Mouse (Mus musculus): ENCODE data around the gene Upb1.
"Not testable (repeated sequence)": the region's sequence is repeated elsewhere in the genome, so short reads cannot be mapped to it uniquely, and the experiment has no call there.

Gene Upb1

DNA sequence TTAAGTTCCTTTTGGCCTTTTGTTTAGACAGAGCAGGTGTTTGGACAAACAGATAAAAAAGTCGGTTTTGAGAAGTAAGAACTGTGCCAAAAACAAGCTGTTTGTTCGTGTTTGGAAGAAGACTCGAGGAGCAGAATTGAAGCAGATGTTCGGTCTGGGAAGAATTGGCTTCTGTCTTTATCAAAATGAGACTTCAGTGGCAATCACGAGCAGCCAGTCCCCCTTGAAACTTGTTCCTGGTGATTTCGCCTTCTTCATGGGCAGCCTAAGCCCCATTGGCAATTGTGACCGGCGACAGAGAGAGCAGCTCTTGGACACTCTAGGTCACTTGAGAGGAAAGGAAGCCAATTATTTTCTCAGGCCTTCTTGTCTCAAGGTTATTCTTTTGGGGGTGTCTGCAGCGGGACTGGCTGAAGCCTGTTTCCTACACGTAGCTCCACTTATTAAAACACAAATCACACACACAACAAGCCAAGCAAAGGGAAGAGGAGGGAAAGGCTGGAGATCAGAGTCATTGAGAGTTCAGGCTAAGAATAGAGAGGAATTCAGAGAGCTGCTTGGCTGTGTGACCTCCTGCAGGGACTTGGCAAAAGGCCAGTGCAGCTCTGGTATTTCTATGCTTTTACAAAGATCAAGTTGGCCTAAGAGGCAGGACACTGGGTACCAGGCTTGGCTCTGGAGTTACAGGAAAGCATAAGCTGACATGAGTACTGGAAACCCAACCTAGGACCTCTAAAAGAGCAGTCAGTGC, 50.3 kb downstream of the Upb1 start:
- DNase-seq (ENCODE audit: low read depth, low spot score): peak; percentile 44

DNA sequence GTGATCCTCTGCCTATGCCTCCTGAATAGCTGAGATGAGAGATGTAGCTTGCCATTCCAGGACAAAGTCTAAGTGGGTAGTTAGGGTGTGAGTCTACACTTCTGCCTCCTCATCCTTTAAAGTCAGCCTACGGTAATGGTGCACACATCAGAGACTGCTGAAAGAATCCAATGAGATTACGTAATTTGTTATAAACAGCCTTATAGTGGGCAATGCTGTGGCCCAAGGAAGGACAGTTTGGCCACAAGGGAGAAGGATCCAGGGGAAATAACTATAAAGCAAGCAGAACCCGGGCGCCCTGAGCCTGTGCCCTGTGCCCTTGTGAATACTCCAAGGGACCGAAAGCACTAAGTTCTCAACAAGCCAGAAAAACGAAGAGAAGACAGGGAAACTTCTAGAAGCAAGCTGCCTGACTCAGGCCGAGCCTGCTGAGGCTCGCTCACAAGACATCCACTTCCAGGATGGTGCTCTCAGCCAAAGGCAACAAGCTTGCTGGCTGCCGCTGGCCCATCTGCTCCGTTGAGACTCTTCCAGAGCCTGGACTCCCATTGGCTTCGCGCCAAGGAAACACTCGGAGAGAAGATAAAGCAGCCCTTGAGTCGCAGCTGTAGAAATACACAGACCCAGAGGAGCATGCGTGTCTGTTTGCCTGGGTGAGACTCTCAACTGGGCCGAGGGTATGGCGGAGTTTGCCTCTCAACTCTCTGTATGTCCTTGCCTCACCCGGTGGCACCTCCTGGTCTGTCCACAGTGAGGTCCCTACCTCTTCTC, 55.3 kb downstream of the Upb1 start:
- not testable (repeated sequence) for DNase-seq (ENCODE audit: low read depth, low spot score)

DNA sequence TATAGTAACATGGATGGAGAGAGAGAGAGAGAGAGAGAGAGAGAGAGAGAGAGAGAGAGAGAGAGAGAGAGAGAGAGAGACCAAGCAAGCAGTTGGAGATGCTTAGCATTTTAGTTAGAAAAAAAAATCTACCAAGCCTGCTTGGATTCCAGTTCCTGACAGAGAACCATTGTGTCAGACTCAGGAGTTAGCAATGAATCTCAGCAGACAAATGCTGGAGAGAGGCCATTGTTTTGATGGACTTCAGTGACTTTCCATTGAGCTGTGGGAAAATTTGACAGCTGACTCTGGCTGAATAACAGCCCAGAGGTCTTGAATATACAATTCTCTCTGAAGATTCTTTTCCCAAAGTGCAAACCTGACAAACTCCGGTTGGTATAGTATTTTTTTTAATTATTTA, 56.9 kb downstream of the Upb1 start:
- no peak for DNase-seq (ENCODE audit: low read depth, low spot score)

DNA sequence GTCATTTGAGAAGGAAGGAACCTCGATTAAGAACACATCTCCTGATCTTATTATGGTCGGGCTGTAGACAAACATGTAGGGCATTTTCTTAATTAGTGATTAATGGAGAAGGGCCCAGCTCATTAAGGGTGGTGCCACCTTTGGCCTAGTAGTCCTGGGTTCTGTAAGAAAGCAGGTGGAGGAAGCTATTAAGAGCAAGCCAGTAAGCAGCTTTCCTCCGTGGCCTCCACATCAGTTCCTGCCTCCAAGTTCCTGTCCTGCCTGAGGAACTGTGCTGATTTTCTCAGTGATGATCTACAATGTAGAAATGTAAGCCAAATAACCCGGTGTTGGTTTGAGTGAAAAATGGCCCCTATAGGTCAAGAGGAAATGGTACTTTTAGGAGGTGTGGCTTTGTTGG, 57.4 kb downstream of the Upb1 start:
- DNase-seq (ENCODE audit: low read depth, low spot score): no peak

DNA sequence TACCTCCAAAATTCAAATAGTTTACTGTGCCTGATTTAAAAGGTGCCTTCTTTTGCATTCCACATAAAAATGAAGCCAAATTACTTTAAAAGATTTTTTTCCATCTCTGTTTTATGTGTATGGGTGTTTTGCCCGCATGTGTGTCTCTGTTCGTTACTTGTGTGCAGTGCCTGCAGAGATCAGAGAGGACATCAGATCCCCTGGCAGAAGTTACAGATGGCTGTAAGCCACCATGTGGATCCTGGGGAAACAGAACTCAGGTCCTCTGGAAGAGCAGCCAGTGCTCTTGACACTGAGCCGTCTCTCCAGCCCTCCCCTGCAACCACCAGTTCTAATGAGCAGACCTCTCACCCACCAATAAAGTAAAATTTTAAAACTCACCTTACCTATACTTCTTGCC, 61.8 kb downstream of the Upb1 start:
- DNase-seq (ENCODE audit: low read depth, low spot score): no peak

DNA sequence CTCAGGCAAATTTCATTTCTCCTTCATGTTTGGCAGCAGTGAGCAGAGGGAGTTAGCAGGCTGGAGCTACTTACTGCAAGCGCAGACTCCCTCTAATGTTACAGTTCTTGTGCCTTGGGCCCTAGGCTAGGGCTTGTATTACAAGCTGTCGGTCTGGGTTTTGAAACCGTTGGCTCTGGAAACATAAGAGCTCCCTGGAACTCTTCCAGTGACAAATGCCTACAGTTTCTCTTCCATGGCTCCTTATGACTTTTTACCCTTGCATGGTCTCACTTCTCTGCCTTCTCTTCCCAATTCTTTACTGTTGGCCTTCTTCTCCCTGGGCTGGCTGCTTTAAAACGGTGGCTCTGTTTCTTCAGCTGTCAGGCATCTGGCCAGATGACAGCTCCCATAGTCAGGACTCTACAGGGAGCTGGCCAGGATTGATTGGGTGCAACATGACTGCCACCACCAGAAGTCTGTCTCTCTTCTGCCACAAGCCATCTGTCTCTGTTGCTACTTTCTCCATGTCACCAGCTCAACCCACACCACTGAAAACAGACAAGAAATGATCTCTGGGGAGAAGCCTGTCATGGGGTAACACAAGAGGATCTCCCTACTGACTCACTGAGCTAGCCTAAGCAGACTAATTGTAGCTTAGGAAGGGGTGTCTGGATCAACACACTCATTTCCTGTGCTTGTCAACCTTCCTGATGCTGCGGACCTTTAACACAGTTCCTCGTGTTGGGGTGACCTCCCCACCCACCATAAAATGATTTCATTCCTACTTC, 65.1 kb downstream of the Upb1 start:
- DNase-seq (ENCODE audit: low read depth, low spot score): no peak

DNA sequence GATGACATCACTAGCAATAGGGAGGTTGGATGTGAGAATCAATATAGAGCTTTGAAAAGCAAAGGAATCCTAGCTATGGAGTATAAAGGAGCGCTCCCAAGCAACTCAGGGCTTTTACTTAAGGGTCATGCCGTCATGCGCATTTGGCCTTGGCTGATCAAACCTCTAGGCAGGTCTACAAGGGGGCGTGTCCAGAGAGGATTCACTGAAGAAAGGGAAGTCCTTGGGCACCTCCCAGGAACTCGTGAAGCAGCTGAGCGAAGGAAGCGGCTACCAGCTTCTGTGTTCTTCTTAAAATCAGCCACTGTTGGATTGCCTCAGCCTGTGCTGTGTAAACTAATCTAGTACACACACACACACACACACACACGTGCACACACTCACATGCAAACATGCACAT, 72.5 kb downstream of the Upb1 start:
- DNase-seq (ENCODE audit: low read depth, low spot score): no peak

DNA sequence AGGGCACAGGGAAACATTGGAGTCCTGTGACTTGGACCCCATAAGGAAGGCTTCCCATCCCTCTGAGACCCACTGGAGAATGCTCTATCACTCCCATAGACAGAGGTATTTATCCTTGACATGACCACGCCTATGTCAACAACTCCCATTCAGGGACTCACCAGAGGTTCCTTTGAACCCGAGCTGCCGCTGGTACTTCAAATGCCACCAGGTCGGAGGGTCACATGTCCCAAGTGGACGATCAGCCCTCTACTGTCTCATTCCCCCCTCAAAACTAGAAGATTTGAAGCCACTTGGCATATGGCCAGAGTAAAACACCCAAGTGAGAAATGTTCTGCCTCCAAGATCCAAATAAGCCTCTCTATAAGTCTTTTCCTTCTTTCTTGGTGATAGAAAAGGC, 73.7 kb downstream of the Upb1 start:
- no peak for DNase-seq (ENCODE audit: low read depth, low spot score)

DNA sequence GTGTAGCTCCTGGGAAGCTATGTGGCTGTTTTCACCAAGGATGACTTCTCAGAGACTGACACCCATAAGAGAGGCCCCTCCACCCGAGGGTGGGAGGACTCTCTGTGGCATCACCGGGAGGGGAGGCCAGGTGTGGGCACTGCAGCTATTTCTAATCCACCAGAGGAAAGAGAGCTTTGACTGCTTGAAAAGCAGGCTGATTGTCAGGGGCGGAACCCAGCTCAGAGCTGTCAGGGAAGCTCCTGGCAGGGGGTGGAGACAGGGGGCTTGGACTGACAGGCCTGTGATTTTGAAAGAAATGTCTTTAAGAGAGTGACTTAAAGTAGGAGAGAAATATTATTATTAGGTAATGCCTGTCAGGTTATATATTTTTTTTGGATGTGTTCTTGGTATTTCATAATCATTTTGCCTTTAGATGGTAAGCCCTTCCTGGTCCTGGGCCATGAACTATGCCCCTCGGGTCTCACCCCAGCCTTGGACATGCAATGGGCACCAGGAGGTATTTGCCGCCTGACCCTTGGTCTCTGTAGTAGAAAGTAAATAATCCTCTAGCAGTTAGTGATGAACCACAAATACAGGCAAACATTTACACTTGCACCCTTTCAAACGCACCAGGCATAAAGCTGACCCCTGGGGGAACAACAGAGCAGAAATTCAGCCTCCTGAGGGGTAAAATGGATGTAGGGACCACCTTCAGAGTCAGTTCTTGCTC, 74.4 kb downstream of the Upb1 start:
- not testable (repeated sequence) for DNase-seq (ENCODE audit: low read depth, low spot score)

DNA sequence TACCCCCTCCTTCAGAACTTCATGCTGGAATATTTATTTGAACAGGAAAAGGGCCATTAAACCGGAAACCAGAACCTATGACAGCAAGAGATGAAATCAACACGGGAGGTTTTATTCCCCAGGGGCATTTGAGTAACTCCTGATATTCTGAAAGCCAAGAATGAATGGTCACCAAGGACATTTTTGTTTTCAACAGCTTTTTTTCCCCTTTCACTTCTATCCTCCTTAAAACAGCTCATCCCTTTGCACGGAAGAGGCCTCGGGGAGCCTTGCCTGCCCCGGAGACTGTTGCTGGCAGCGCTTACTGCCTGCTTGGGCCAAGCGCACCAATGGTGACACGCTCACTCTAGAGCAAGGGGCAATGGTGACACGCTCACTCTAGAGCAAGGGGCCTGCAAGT, 76.1 kb downstream of the Upb1 start:
- DNase-seq (ENCODE audit: low read depth, low spot score): no peak

DNA sequence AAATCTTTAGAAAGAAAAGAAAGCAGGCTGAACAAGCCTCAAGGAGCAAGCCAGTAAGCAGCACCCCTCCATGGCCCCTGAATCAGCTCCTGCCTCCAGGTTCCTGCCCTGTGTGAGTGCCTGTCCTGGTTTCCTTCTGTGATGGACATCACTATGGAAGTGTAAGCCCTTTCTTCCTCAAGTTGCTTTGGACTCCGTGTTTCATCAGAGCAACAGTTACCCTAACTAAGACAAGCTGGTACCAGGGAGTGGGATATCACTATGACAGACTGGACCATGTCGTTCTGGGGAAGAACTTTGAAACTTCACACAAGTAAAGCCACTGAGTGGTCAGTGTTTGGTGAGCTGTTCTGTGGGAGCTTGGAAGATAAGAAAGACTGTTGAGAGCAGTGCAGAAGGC, 79.0 kb downstream of the Upb1 start:
- DNase-seq (ENCODE audit: low read depth, low spot score): no peak

DNA sequence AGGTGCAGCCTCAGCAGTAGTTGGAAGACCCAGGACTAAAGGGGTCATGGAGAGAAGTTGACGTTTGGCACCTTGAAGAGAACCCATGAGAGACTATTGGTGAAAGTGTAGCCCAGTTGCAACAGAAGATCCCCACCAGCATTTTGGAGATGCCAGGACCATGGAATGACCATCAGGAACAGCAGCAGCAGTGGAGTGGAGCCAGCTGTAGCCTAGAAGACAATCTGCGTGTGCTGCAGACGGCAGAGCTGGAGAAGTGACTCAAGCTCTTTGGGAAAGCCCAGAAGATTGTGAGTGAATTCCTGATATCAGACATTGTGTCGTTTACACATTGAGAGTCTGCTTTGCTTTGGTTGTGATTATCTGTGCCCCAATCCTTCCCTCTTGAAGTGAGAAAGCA, 80.8 kb downstream of the Upb1 start:
- no peak for DNase-seq (ENCODE audit: low read depth, low spot score)

DNA sequence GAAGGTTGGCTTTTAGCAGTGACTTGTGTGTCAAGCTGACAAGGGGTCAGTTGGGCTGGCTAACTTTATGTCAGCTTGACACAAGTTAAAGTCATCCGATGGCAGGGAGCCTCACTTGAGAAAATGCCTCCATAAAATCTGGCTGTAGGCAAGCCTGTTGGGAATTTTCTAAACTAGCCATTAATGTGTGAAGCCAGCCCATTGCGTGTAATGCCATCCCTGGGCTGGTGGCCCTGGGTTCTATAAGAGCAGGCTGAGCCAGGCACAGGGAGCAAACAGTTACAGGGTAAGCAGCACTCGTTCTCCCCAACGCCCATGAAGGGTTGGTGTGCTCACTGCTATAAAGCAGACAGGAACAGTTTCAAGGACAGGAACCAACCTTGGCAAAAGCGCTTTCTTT, 81.4 kb downstream of the Upb1 start:
- no peak for DNase-seq (ENCODE audit: low read depth, low spot score)

DNA sequence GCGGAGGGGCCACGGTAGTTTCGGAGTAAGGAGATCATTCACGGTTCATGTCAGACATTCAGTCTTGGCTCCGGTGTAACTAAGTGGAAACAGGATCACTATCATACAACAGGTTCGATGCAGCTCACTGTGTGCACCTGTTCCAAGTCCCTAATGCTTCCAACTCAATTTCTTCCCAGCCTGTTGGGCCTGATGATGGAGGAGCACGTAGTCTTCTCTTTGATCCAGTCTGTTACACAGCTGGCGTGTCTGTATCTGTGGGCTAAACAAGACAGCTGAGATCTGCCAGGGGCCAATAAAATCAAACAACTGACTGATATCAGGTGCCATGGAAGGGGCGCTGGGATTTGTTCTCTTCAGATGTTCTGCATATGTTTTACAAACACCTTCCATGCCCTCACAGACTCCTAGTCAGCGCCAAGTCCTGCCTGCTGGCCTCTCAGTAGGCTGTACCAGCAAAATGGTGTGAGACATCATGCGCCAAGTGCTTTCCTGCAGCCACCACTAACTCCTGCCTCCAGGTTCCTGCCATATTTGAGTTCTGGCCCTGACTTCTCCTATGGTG, 82.1 kb downstream of the Upb1 start:
- DNase-seq (ENCODE audit: low read depth, low spot score): no peak

DNA sequence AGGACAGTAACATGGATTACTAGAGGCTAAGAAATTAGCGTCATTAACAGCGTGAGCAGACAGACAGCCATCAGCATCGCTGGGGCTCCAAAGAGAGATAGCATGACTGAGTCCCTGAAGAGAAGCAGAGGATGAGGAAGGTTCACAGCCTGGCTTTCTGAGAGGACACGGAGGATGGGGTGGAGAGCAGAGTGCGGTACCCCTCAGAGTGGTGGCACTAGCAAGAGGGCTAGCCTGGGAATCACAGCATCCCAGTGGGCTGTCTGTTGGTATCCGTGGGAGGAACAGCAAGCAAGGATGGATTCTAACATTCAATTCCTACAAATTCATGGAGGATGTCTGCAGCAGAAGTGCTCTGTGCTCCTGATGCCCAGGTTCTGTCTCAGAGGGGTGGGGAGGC, 83.2 kb downstream of the Upb1 start:
- no peak for DNase-seq (ENCODE audit: low read depth, low spot score)

DNA sequence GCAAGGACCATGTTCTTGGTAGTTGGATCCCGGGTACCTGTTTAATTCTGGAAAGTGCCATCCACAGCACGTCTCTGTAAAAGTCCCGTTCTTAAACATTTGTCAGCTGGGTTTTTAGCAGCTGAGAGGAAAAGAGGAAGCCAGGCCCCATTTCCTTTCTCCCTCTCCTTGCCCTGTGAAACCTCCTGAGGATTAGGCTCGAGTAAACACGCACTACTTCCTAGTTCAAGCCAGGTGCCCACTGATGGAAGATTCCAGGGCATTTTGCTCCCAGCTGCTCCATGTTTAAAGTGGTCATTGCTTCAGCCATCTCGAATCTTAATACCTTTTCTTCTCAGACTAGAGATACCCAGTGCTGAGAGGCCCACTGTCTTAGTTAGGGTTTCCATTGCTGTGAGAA, 83.9 kb downstream of the Upb1 start:
- no peak for DNase-seq (ENCODE audit: low read depth, low spot score)

DNA sequence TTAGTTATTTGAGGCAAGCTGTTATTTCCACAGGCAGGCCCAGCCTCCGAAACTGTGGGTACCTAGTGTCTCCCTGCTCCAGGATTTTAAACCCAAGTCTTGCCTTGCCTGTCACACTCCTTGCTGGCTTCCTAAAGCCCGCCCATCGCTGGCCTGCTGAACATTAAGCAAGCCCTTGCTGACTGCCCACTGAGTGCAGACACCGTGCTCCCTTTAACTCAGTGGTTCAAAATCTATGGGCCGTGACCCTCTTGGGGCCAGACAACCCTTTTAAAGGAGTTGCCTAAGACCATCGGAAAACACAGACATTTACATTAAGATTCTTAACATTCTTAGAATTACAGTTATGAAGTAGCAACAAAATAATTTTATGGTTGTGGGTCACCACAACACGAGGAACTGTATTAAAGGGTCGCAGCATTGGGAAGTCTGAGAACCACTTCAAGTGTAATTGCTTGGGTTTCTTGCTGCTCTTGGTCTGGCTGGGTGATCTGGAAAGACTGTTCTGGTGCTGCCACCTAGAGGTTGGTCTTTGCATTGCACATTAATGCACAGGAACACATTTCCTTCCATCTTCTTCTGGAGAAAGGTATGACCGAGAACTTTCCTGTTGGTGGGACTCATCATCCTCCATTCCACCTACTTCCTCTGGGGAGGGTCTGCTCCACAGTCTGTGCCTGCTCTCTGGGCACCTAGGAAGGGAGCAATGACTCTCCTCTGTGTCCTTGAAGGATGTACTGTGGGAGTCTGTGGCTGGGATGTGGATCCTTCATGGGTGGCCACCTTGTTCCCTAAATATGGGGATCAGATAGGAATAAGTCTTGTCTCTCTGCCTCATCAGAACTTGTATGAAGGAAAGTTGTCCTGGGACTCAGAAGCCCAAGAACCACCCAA, 85.4 kb downstream of the Upb1 start:
- peak; percentile 62 for DNase-seq (ENCODE audit: low read depth, low spot score)

DNA sequence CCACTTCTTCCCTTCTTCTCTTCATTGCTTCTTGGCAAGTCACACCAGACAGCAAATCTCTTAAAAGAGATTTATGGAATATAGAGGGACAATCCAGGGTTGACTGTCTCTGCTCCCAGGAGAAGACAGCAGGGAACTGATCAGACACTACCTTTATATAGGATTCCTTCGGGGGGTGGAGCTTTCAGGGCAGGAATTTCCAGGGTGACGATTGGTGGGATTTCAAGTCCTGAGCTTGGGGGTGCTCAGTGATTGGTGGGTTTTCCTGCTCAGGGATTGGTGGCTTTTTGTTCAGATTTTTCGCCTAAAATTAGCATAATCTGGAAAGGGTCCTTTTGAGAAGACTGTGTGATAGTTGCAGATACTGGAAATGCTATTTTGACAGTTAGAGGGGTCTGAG, 86.2 kb downstream of the Upb1 start:
- no peak for DNase-seq (ENCODE audit: low read depth, low spot score)

DNA sequence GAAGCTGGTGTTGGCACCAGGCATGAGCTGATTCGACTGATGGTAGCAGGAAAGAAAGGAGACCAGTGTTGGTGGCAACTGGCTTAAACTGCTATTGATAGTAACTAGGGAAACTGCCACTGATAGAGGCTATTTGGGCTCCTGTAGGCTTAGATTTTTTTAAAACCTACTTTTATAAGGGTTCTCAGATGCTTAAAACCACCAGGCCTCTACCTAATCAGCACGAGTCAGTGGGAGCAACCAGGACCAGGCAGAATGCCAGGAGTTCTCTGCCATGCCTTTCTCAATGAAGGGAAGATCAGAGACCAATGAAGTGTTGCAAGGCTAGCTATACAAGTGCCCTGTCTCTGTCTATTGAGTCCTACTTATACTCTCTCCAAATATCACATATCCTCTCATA, 88.6 kb downstream of the Upb1 start:
- no peak for DNase-seq (ENCODE audit: low read depth, low spot score)

DNA sequence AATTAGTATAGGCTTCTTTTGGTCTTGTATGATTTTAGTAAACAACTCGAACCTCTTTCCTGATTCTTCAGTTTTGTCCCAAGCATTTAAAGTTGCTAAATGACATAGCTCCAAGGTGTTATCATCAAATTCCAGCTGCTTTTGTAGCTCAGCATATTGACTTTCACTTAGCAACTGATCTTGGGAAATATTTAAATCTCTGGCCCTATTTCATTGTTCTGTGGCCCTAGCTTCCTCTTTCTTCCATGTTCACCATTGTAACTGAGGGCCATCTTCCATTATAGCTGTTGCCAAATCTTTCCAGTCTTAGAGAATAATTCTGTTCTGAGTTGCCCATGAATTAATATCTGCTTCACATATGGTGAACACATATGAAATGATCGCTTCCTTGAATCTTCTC, 89.8 kb downstream of the Upb1 start:
- no peak for DNase-seq (ENCODE audit: low read depth, low spot score)
